Mouse (Mus musculus): ENCODE results near the gene Adss.

GRCm38 (mm10) chr1:177714397-177715012 is 81.8 kb downstream of the Adss start:
- no peak for TF ChIP-seq GATA1 (IDR thresholded peaks at IDR 0.05; ENCODE audit: borderline replicate concordance, low read length)
- TF ChIP-seq CTCF (IDR thresholded peaks at IDR 0.05; ENCODE audit: low read depth, low read length), result no peak
- TF ChIP-seq TAL1 (conservative IDR thresholded peaks at IDR 0.05; ENCODE audit: low read depth, low read length), result no peak

Data from G1E (cell line).